Mouse (Mus musculus): ENCODE results near the gene Prr12.
"Not testable (repeated sequence)": the region's sequence is repeated elsewhere in the genome, so short reads cannot be mapped to it uniquely, and the experiment has no call there.

Gene Prr12

GRCm38 (mm10) chr7:45025601-45026220 lies 27.0 kb downstream of the Prr12 start:
- ATAC-seq (ENCODE audit: insufficient number of reproducible peaks, low FRiP score, low TSS enrichment): no peak

- no peak for ATAC-seq (ENCODE audit: insufficient number of reproducible peaks, low FRiP score, low TSS enrichment)
Observed at GRCm38 (mm10) chr7:45024281-45025248, 28.1 kb downstream of the Prr12 start.

DNA sequence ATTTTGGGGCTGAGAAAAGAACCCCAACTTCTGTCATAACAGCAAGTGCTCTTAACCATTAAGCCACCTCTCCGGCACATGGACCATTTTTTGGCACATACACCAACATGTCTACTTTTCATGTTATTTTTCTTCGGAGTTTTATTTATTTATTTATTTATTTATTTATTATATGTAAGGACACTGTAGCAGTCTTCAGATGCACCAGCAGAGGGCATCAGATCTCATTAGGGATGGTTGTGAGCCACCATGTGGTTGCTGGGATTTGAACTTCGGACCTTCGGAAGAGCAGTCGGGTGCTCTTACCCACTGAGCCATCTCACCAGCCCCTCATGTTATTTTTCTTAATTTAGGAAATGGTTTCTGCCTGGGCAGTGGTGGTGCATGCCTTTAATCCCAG lies 29.0 kb downstream of the Prr12 start:
- not testable (repeated sequence) for ATAC-seq (ENCODE audit: insufficient number of reproducible peaks, low FRiP score, low TSS enrichment)

- no peak for ATAC-seq (ENCODE audit: insufficient number of reproducible peaks, low FRiP score, low TSS enrichment)
Observed at GRCm38 (mm10) chr7:45020225-45020624, 32.5 kb downstream of the Prr12 start.

DNA sequence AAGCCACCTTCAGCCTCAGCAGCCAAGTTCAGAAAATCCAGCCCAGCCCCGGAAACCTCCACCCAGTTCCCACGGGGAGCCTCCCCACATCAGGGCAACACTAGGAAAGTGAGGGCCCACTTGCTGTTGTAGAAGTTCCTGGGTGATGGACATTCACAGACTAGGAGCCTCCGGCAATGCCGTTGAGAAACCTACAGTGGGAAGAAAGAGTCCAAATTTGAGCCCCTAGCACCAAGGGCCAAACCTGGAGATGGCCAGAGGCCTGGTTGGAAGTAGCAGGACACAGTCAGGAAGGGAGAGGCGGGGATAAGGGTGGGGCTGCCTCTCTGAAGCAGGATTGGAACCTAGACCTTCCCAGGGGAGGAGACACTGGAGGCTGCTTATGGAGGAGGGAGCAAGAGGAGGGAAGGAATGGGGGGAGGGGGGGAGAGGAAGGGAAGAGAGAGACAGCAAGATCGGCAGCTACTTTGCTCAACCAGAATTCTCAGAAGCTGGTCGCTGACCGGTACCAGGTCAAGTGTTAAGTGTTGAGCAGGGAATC lies 33.6 kb downstream of the Prr12 start:
- ATAC-seq (ENCODE audit: insufficient number of reproducible peaks, low FRiP score, low TSS enrichment): no peak

DNA sequence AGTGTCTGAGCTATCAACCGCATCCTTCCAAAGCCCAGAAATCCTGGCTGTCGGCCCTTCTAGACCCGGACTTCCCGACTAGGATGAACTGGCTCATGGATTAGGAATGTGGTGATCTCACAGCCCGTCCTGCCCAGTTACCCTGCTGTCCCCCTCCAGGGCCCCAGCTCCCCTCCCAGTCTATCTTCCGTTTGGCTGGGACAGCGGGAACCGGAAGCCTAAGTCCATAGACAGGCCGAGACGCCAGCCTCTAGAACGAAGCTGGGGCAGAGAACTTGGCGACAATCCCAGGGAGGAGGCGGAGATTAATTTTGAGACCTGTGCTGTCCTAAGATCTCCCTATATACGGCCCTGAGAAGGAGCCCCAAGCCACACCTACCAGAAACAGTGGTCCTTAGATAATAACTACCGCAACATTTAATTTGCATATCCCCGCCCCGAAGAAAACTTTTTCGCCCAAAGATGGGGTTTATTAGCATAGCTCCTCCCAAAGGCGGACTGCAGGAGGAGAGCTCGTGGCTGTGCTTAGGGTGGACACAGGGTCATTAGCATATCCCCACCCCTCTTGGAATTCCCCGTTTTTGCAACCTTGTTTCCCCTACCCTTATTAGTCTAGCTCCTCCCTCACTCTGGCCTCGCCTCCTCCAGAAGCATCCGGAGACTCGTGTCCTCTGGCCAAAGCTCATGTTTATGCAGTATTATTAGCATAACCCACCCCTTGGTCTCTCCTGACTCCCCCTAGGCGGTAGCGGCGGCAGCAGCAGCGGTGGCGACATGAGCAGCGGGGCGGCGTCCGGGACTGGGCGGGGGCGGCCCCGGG lies 35.2 kb downstream of the Prr12 start, which contains the start of gene Rras:
TSS of gene Rras (plus strand) at position 720 of the 820 bp plus-strand sequence.
- peak; percentile 63 for ATAC-seq (ENCODE audit: insufficient number of reproducible peaks, low FRiP score, low TSS enrichment)

DNA sequence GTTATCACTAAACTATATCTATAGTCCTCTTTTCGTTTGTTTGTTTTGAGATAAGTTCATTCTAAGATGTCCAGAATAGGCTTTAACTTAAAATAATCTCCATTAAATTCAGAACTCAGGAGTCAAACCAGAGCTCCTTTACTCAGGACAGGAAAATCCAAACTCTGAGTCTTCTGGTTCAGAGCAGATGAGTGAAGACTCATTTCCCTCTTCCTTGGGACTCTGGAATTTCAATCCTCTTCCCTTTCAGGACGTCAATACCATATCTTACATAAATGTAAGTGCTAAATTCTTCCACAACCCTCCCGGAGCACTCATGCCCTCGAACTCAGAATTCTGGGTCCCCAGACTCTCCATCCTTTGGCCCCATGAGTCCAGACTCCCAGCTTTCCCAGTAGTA lies 35.9 kb downstream of the Prr12 start:
- no peak for ATAC-seq (ENCODE audit: insufficient number of reproducible peaks, low FRiP score, low TSS enrichment)

DNA sequence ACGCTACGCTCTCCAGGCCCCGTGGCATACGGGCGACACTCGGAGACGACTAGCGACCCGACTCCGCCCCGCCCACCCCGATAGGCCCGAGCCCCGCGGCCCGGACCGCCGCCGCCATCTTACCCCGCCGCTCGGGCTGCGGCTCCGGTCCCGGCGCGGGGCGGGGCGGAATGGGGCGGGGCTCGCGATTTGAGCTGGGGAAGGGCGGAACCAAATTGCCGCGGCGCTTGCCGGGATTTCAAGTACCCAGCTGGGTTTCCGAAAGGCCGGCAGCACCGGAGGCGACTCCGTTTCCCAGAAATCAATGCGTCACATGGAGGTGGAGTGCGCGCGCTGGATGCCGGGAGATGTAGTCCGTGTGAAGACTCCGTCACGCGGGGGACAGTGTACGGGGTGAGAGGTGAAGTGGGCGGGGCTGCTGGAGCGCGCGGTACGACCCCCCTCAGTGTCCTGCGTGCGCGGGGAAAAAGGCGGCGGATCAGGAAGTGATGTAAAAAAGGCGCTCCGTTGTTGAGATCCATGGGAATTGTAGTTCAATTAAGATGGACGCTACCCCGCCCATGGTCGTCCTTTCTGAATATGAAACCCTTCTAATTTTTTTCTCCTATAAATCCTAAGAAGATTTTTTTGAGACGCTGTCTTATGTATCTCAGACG lies 36.6 kb downstream of the Prr12 start, which contains the start of gene Scaf1:
TSS of gene Scaf1 (minus strand) at position 407 of the 656 bp plus-strand sequence.
- peak; percentile 70 for ATAC-seq (ENCODE audit: insufficient number of reproducible peaks, low FRiP score, low TSS enrichment)

DNA sequence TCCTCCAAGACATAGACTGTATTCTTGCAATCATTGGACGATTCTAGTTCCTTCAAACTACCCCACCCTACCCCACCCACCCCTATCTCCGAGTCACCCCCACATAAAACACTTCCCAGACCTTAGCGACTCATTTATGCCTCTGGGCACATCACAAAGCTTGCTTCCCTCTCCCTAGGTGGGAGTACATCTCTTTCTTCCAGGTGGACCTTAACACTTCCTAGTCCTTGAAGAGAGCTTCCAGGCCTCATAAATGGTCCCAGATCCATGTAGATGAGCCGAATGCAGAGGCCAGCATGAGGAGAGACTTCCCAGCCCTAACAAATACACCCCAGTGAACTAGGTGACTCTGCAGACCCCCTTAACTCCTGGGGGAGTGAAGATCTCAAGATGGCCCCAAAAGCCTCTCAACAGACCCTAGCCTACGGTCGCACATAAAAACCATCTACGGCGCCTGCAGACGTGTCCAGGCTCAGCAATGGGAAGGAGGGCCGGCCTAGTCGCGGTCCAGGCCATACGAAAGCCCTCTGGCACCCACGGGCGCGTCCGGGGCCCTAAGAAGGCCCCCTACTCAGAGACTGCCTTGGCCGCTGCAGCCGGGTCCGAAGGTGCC lies 37.2 kb downstream of the Prr12 start:
- peak; percentile 21; the same call in 1 of the 2 replicates for ATAC-seq (ENCODE audit: insufficient number of reproducible peaks, low FRiP score, low TSS enrichment)

GRCm38 (mm10) chr7:45014096-45014451 lies 38.6 kb downstream of the Prr12 start:
- no peak for ATAC-seq (ENCODE audit: insufficient number of reproducible peaks, low FRiP score, low TSS enrichment)

- ATAC-seq (ENCODE audit: insufficient number of reproducible peaks, low FRiP score, low TSS enrichment): no peak
Observed at GRCm38 (mm10) chr7:45013366-45014095, 39.1 kb downstream of the Prr12 start.

- ATAC-seq (ENCODE audit: insufficient number of reproducible peaks, low FRiP score, low TSS enrichment): no peak
Observed at GRCm38 (mm10) chr7:45012824-45013223, 39.9 kb downstream of the Prr12 start.

DNA sequence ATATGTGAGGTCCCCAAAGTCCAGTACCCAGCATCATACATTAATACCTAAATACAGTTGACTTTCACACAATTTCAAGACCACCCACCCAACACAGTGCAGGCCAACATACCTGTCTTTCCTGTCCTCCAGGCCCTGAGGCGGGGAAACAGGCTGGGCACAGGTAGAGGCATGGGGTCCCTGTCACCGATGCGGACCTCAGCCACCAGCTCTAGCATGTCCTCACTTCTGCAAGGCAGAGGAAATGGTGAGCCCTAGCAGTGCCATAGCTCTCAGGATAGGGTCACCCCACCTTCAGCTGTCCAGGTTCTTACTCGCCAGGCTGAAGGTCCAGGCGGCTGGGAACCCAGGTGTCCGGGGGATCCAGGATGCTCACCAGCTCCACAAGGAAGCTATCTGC lies 40.7 kb downstream of the Prr12 start:
- ATAC-seq (ENCODE audit: insufficient number of reproducible peaks, low FRiP score, low TSS enrichment): no peak

GRCm38 (mm10) chr7:45008411-45008810 lies 44.3 kb downstream of the Prr12 start:
- ATAC-seq (ENCODE audit: insufficient number of reproducible peaks, low FRiP score, low TSS enrichment): no peak

- ATAC-seq (ENCODE audit: insufficient number of reproducible peaks, low FRiP score, low TSS enrichment): no peak
Observed at GRCm38 (mm10) chr7:45007846-45008245, 44.8 kb downstream of the Prr12 start.

GRCm38 (mm10) chr7:45007141-45007540 lies 45.5 kb downstream of the Prr12 start:
- no peak for ATAC-seq (ENCODE audit: insufficient number of reproducible peaks, low FRiP score, low TSS enrichment)

DNA sequence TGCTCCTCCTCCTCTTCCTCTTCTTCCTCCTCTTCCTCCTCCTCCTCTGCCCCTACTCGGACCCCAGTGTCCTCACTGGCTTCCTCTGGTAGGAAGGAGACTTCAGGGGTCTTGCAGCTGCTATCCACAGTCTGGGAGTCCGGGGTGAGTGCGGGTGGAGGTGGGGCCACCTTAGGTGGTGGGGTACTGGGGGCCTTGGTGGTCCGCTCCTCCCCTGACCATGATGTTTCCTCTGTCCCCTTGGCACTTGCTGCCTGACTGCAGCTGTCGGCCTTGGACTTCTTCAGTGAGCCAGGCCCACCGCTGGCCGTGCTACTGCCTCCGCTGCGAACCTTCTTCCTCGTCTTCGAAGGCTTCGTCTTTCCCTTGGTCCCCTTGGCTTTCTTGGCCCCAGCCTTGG lies 46.2 kb downstream of the Prr12 start:
- no peak for ATAC-seq (ENCODE audit: insufficient number of reproducible peaks, low FRiP score, low TSS enrichment)

GRCm38 (mm10) chr7:45005321-45005992 lies 47.2 kb downstream of the Prr12 start:
- no peak for ATAC-seq (ENCODE audit: insufficient number of reproducible peaks, low FRiP score, low TSS enrichment)
